Mouse (Mus musculus) lung, embryonic 14.5 days (tissue): Measurements from ENCODE around the gene Ttc3. TPM values are rescaled to one million over a fixed set of nuclear protein-coding genes. Genes with fewer than 3 reads are reported as not detected.
A peak's percentile ranks its signal among the peaks of the same experiment; 100 is the strongest.
"Not testable (repeated sequence)": the region's sequence is repeated elsewhere in the genome, so short reads cannot be mapped to it uniquely, and the experiment has no call there.

ENCODE experiments used
- ATAC-seq: fragments of 200-750 bp; cut with Nextera tagmentation; 2 replicates; pipeline ENCODE4 v1.8.0; 2017; ENCODE audit warnings: mild to moderate bottlenecking, moderate TSS enrichment, moderate library complexity; ENCODE audit not compliant: insufficient read depth
- DNase-seq: peaks from one replicate; pipeline ENCODE4 v3.0.0-alpha.2; 2015
- H3K27ac ChIP-seq: fragments of 300-500 bp; sonication (generic); 2 replicates; pipeline ENCODE4 v1.5.1; 2014; ENCODE audit warnings: low read depth, mild to moderate bottlenecking, moderate library complexity
- H3K27me3 ChIP-seq: fragments of 300-500 bp; sonication (generic); 2 replicates; pipeline ENCODE4 v1.6.1; 2014; ENCODE audit warnings: low read length, control low read depth; ENCODE audit not compliant: insufficient read depth
- H3K36me3 ChIP-seq: fragments of 300-500 bp; sonication (generic); 2 replicates; pipeline ENCODE4 v1.6.1; 2014; ENCODE audit warnings: control low read depth; ENCODE audit not compliant: insufficient read depth
- H3K4me1 ChIP-seq: fragments of 300-500 bp; sonication (generic); 2 replicates; pipeline ENCODE4 v1.6.1; 2014; ENCODE audit warnings: antibody characterized with exemption, control low read depth; ENCODE audit not compliant: insufficient read depth
- H3K4me2 ChIP-seq: fragments of 300-500 bp; sonication (generic); 2 replicates; pipeline ENCODE4 v1.6.1; 2014; ENCODE audit warnings: mild to moderate bottlenecking
- H3K4me3 ChIP-seq: fragments of 300-500 bp; sonication (generic); 2 replicates; pipeline ENCODE4 v1.5.1; 2014; ENCODE audit warnings: low read depth, low read length
- H3K9ac ChIP-seq: fragments of 300-500 bp; sonication (generic); 2 replicates; pipeline ENCODE4 v1.6.1; 2014
- H3K9me3 ChIP-seq: fragments of 300-500 bp; sonication (generic); 2 replicates; pipeline ENCODE4 v1.6.1; 2016; ENCODE audit warnings: low read depth, low read length, control low read depth
- CTCF ChIP-seq: IDR thresholded peaks from 2 replicates; pipeline ENCODE4 v1.5.1; 2016; ENCODE audit warnings: antibody characterized with exemption, low read depth
- WGBS: fragments of 180-500 bp; shearing (Covaris S2); extraction: QIAGEN DNeasy Blood & Tissue Kit; methylation state at CpG from one replicate; pipeline ENCODE4 v1.1.7; 2014; 5-methylcytosine and 5-hydroxymethylcytosine counted together
- polyA plus RNA-seq: library from polyadenylated mRNA; unstranded; fragments of >200 nt; fragmentation: Nextera tagmentation; extraction: Ambion mirVana; gene quantifications from 2 replicates; pipeline ENCODE4 v1.2.1, GENCODE M21; 2014

The Ttc3 gene
- polyA plus RNA-seq, 1 experiment from 2014 or later, result 215 TPM

GRCm38 (mm10) chr16:94331233-94331885 is 39.1 kb upstream of the Ttc3 start:
- no peak for ATAC-seq
- peaks cover 26% of the 10 kb centered on the region for H3K27me3 ChIP-seq
- no peak overlapping the region for H3K4me3 ChIP-seq
- TF ChIP-seq CTCF, result no peak
- 74% methylated on average over 9 of the region's 9 CpGs for WGBS
- H3K9ac ChIP-seq, result no peak overlapping the region
- H3K4me2 ChIP-seq, result no peak overlapping the region
- no peaks in the 10 kb centered on the region for H3K4me1 ChIP-seq
- no peaks in the 10 kb centered on the region for H3K9me3 ChIP-seq
- no peaks in the 10 kb centered on the region for H3K36me3 ChIP-seq
- H3K27ac ChIP-seq, result no peak overlapping the region
- no peak for DNase-seq

DNA sequence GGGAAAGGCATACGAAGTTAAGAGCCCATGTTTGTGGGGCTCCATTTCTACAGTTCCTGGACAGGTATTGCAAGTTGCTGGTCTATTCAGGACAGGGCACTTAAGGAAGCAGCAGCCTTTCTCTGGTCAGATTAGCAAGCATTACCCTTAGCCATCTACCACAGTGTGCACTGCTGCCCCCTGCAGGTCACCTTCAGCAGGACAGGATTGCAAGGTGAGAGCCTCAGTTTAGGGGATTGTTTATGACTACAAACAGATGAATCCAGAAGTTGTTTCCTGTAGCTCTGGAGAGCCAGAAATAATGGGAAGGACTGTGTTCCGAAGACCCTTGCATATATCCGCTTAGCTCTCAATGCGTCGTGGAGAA is 38.5 kb upstream of the Ttc3 start:
- H3K27me3 ChIP-seq, result peaks cover 23% of the 10 kb centered on the region
- 65% methylated on average over 5 of the region's 5 CpGs for WGBS
- DNase-seq (peak; percentile 67), ATAC-seq (no peak)
- H3K4me2 ChIP-seq, result no peak overlapping the region
- H3K4me1 ChIP-seq, result no peaks in the 10 kb centered on the region
- no peak overlapping the region for H3K9ac ChIP-seq
- no peaks in the 10 kb centered on the region for H3K36me3 ChIP-seq
- H3K9me3 ChIP-seq, result no peaks in the 10 kb centered on the region
- H3K27ac ChIP-seq, result no peak overlapping the region
- TF ChIP-seq CTCF, result peak; percentile 76
- H3K4me3 ChIP-seq, result no peak overlapping the region

DNA sequence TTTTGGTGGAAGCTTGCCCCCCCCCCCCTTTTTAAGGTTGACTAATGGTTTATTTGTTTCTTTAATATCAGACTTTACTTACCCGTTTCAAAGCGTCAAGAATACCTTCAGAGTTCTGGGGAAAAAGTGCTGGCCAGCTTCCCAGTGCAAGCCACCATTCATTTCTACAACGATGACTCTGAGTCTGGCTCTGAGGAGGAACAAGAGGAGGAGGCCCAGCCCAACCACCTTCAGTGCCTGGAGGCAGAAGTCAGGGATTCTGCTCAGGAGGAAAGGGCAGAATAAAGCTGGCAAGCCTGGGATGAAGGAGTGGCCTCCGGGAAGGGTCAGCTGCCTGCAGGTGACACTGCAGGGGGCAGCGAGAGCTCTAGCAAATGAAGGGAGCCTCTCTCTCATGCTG is 34.8 kb upstream of the Ttc3 start:
- Histone ChIP-seq H3K9me3 (no peaks in the 10 kb centered on the region), H3K4me1 (no peaks in the 10 kb centered on the region), H3K4me3 (no peak overlapping the region), H3K4me2 (no peak overlapping the region), H3K27ac (no peak overlapping the region), H3K27me3 (no peaks in the 10 kb centered on the region), H3K9ac (no peak overlapping the region), H3K36me3 (no peaks in the 10 kb centered on the region)
- TF ChIP-seq CTCF, result no peak
- DNase-seq (no peak), ATAC-seq (no peak)
- 35% methylated on average over 5 of the region's 5 CpGs for whole genome bisulfite sequencing

- H3K4me1 ChIP-seq, H3K36me3 ChIP-seq, H3K9me3 ChIP-seq, H3K27ac ChIP-seq, H3K4me3 ChIP-seq, DNase-seq, H3K4me2 ChIP-seq, H3K27me3 ChIP-seq, H3K9ac ChIP-seq, ATAC-seq: not testable (repeated sequence)
- 87% methylated on average over 18 of the region's 22 CpGs for WGBS
Observed at GRCm38 (mm10) chr16:94339164-94340160, 31.0 kb upstream of the Ttc3 start.

DNA sequence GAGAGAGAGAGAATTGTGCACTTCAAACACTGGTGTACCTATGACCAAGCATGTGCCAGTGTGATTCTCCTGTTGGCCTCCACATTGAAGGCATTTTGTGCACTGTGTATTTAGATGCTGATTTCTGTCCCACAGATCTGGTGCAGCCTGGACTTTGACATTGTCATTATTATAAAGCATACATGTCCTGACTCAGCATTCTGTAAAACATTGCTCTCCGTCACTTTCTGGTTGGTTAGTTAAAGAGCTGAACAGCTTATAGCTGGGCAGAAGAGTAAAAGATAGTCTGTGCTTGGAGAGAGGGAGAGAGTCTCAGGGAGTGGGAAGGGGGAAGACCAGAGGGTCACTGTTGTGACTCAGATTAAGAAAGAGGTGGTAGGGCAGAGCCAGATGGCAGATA is 24.7 kb upstream of the Ttc3 start:
- H3K4me3 ChIP-seq, result no peak overlapping the region
- no peaks in the 10 kb centered on the region for H3K36me3 ChIP-seq
- no peak for DNase-seq
- H3K4me1 ChIP-seq, result no peaks in the 10 kb centered on the region
- WGBS, result 84% methylated on average over 1 of the region's 1 CpGs
- no peak overlapping the region for H3K27ac ChIP-seq
- H3K9me3 ChIP-seq, result no peaks in the 10 kb centered on the region
- TF ChIP-seq CTCF, result no peak
- ATAC-seq, result no peak
- H3K9ac ChIP-seq, result no peak overlapping the region
- no peaks in the 10 kb centered on the region for H3K27me3 ChIP-seq
- H3K4me2 ChIP-seq, result no peak overlapping the region

DNA sequence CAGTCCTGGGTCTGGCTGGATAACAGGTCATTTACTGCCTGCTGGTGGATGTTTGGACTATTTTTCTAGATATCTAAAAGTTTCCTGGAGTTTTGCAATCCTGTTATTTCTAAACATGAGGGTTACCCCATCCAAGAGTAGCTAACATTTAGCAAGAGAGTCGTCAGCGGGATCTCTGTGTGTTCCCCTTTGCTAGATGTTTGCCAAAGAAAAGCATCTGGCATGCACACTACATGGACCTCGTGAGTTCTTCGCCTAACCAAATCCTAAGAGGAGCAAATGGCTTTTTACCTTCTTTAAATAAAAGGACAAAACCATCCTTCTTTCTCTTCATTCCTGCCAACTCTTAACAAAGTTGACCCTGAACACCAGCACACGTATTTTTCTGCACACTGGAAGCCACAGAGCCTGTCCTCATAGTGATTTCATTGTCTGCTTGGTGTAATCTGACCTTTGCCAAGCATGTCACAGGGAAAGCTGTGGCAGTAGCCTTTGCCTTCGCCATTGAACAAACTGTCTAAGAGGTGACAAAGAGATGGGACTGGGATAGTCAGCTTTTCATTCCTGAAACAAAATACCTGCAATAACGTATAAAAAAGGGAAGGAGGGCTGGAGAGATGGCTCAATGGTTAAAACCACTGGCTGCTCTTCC is 23.2 kb upstream of the Ttc3 start:
- ATAC-seq (no peak), DNase-seq (no peak)
- Histone ChIP-seq H3K36me3 (no peaks in the 10 kb centered on the region), H3K9me3 (no peaks in the 10 kb centered on the region), H3K27me3 (no peaks in the 10 kb centered on the region), H3K9ac (no peak overlapping the region), H3K4me1 (no peaks in the 10 kb centered on the region), H3K4me3 (no peak overlapping the region), H3K4me2 (no peak overlapping the region), H3K27ac (no peak overlapping the region)
- WGBS, result 56% methylated on average over 7 of the region's 7 CpGs
- no peak for TF ChIP-seq CTCF

- no peak for ATAC-seq
- Histone ChIP-seq H3K27me3 (no peaks in the 10 kb centered on the region), H3K36me3 (no peaks in the 10 kb centered on the region), H3K9me3 (no peaks in the 10 kb centered on the region), H3K4me3 (no peak overlapping the region), H3K4me2 (no peak overlapping the region), H3K4me1 (no peaks in the 10 kb centered on the region), H3K9ac (no peak overlapping the region), H3K27ac (no peak overlapping the region)
- 79% methylated on average over 2 of the region's 2 CpGs for WGBS
- no peak for DNase-seq
- TF ChIP-seq CTCF, result no peak
Observed at GRCm38 (mm10) chr16:94348779-94349178, 21.6 kb upstream of the Ttc3 start.
